Mouse (Mus musculus): Measurements from ENCODE around the gene 2610528J11Rik.

- TF ChIP-seq CTCF (IDR thresholded peaks at IDR 0.05; ENCODE audit: low read depth) (no peak), EP300 (IDR thresholded peaks at IDR 0.05; ENCODE audit: low read depth) (no peak)
These were observed at the start of gene 2610528J11Rik for GRCm38 (mm10) chr4:118526408-118527334.

Data from heart, postnatal 0 days (tissue).